Mouse (Mus musculus) frontal cortex, adult (tissue): ENCODE measurements around the gene Pabpc4l.
A peak's percentile ranks its signal among the peaks of the same experiment; 100 is the strongest.
"Not testable (repeated sequence)": the region's sequence is repeated elsewhere in the genome, so short reads cannot be mapped to it uniquely, and the experiment has no call there.

Source experiments
- ATAC-seq: cut with Nextera tagmentation; 2 replicates; pipeline ENCODE4 v1.9.2; 2017; ENCODE audit warnings: mild to moderate bottlenecking, moderate library complexity, mixed read lengths; ENCODE audit not compliant: low TSS enrichment

Pabpc4l gene

GRCm38 (mm10) chr3:46447481-46448265 is at the start of gene Pabpc4l:
Pabpc4l (minus strand) TSS chr3:46448219.
- ATAC-seq: peak; percentile 80

- ATAC-seq: no peak
Observed at GRCm38 (mm10) chr3:46490989-46491259, 42.9 kb upstream of the Pabpc4l start.

- no peak for ATAC-seq
Observed at GRCm38 (mm10) chr3:46490132-46490988, 42.3 kb upstream of the Pabpc4l start.

GRCm38 (mm10) chr3:46486091-46486490 is 38.1 kb upstream of the Pabpc4l start:
- not testable (repeated sequence) for ATAC-seq

- ATAC-seq: no peak
Observed at GRCm38 (mm10) chr3:46448266-46448532, 180 bp upstream of the Pabpc4l start.

GRCm38 (mm10) chr3:46431416-46431815 is 16.6 kb downstream of the Pabpc4l start:
- no peak for ATAC-seq
